19 mouse cellular contexts compared by ENCODE assay signal in the genomic region with DNA sequence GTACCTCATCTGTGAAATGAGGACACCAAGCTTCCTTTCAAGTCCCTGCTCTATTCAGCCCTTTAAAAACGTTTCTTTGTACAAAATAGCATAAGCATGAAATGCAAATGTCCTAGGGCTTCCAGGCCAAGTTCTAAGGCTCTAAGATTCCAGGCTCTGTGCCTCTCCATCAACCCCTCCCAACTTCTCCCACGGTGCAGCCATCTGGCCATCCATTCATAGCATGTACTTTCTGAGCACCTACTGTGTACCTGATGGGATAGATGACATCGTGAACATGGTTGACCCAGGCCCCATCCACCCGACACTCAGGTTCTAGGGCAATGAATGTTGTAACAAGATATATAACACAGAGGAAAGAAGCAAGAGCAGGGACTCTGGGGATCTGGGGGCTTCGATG.
A peak's percentile ranks its signal among the peaks of the same experiment; 100 is the strongest.
DNase-seq lines count a peak whose midpoint lies in the region; ATAC-seq lines count a peak whose summit lies in the region.
"Had no signal": no experiment of that assay in that cellular context is flagged by ENCODE, and none has a peak within 500 bp of the region (broad histone marks: within the 10 kb centered on the region; RNA-seq: fewer than 3 reads in every experiment).

No protein-coding gene starts in this region.

- no peaks in the 10 kb centered on the region for H3K4me1 ChIP-seq in midbrain, embryonic 13.5 days (replicated peaks)

- H3K4me3 ChIP-seq in midbrain, embryonic 13.5 days (replicated peaks), result no peak overlapping the region
- H3K4me3 ChIP-seq: embryonic facial prominence, embryonic 12.5 days; forebrain, embryonic 15.5 days; heart, embryonic 10.5 days; hindbrain, embryonic 13.5 days; intestine, embryonic 15.5 days had no signal

- 68% methylated on average over 5 of the region's 5 CpGs for WGBS in midbrain, embryonic 13.5 days

- no peak for ATAC-seq in cerebellum, adult (ENCODE audit: insufficient number of reproducible peaks, low FRiP score, low TSS enrichment)
- no peak for ATAC-seq in midbrain, embryonic 13.5 days
- ATAC-seq: activated CD4-positive, CD25-positive, alpha-beta regulatory T cell, adult 4 months; forebrain, embryonic 15.5 days; intestine, embryonic 15.5 days had no signal

- H3K27me3 ChIP-seq in midbrain, embryonic 13.5 days, result no peaks in the 10 kb centered on the region
- H3K27me3 ChIP-seq: embryonic facial prominence, embryonic 12.5 days; forebrain, embryonic 15.5 days; hindbrain, embryonic 13.5 days; intestine, embryonic 15.5 days had no signal

- no peak overlapping the region for H3K27ac ChIP-seq in midbrain, embryonic 13.5 days
- H3K27ac ChIP-seq: embryonic facial prominence, embryonic 12.5 days; forebrain, embryonic 15.5 days; heart, embryonic 10.5 days; hindbrain, embryonic 13.5 days; intestine, embryonic 15.5 days had no signal

- H3K9ac ChIP-seq in midbrain, embryonic 13.5 days (replicated peaks), result no peak overlapping the region
- H3K9ac ChIP-seq: embryonic facial prominence, embryonic 12.5 days; forebrain, embryonic 15.5 days; hindbrain, embryonic 13.5 days; intestine, embryonic 15.5 days had no signal

- H3K4me2 ChIP-seq in midbrain, embryonic 13.5 days (replicated peaks), result no peak overlapping the region
- H3K4me2 ChIP-seq: embryonic facial prominence, embryonic 12.5 days; forebrain, embryonic 15.5 days; hindbrain, embryonic 13.5 days; intestine, embryonic 15.5 days had no signal

- H3K9me3 ChIP-seq in midbrain, embryonic 13.5 days, result no peaks in the 10 kb centered on the region
- H3K9me3 ChIP-seq: embryonic facial prominence, embryonic 12.5 days; forebrain, embryonic 15.5 days; heart, embryonic 10.5 days; hindbrain, embryonic 13.5 days; intestine, embryonic 15.5 days had no signal

- no peaks in the 10 kb centered on the region for H3K36me3 ChIP-seq in midbrain, embryonic 13.5 days
- H3K36me3 ChIP-seq: embryonic facial prominence, embryonic 12.5 days; forebrain, embryonic 15.5 days; heart, embryonic 10.5 days; hindbrain, embryonic 13.5 days; intestine, embryonic 15.5 days had no signal

- DNase-seq in cerebellum, adult 11-12 months, result peak; percentile 33
- peak; percentile 14 for DNase-seq in cerebellum, adult 8-10 months
- peak; percentile 47 to 71 for DNase-seq in cerebellum, postnatal 14 days
- no peak for DNase-seq in left cerebral cortex, adult 8-10 months (ENCODE audit: low spot score in 2 of 2)
- DNase-seq in spleen, postnatal 10 days (ENCODE audit: low spot score in 2 of 2), result no peak
- DNase-seq: adrenal gland, adult 2 months; adrenal gland, postnatal 36 days; heart, adult 18-20 months; heart, postnatal 10 days; heart, postnatal 4 days; kidney, adult 18-20 months had no signal

Comparison
In these comparisons a context has a peak if more than half of its experiments do, and no peak if none do; other contexts are left out.
1. DNase-seq: peak in cerebellum, adult 11-12 months (single experiment), cerebellum, adult 8-10 months (single experiment) and cerebellum, postnatal 14 days (2 of 2); none in left cerebral cortex, adult 8-10 months (0 of 2) and spleen, postnatal 10 days (0 of 2).